Mouse (Mus musculus): Measurements from ENCODE around the gene Mepce.

- TF ChIP-seq GATA1 (IDR thresholded peaks at IDR 0.05; ENCODE audit: borderline replicate concordance, low read length) (peak; percentile 48; the same call in 1 of the 3 replicates), FLI1 (IDR thresholded peaks at IDR 0.05; ENCODE audit: low read length) (no peak)
Observed at GRCm38 (mm10) chr5:137787151-137787928, at the start of gene Mepce, which contains the start of gene Zcwpw1.

All from megakaryocyte, embryonic 14.5 days (primary cell).